Mouse (Mus musculus) adrenal gland, adult 8-10 months (tissue): ENCODE measurements around the gene Rcbtb2. TPM values are rescaled to one million over a fixed set of nuclear protein-coding genes. Genes with fewer than 3 reads are reported as not detected.

ENCODE experiments used
- DNase-seq: peaks from one replicate; pipeline ENCODE4 v3.0.0; 2022
- total RNA-seq, 4 experiments: library from RNA; stranded (reverse); gene quantifications; 2 replicates each; pipeline ENCODE4 v1.2.4; 2022

The Rcbtb2 gene
- total RNA-seq, 4 experiments from 2014 or later, result 30.0 to 45.1 (median 35.5) TPM

- no peak for DNase-seq
These were observed 38.5 kb downstream of the Rcbtb2 start for GRCm38 (mm10) chr14:73161303-73161702.

- no peak for DNase-seq
These were observed 39.5 kb downstream of the Rcbtb2 start for GRCm38 (mm10) chr14:73162192-73162800.

GRCm38 (mm10) chr14:73163363-73163998 lies 40.6 kb downstream of the Rcbtb2 start:
- no peak for DNase-seq

GRCm38 (mm10) chr14:73165136-73165535 lies 42.3 kb downstream of the Rcbtb2 start:
- no peak for DNase-seq

- no peak for DNase-seq
These were observed 45.8 kb downstream of the Rcbtb2 start for GRCm38 (mm10) chr14:73168605-73169004.

- DNase-seq, result no peak
These were observed 47.3 kb downstream of the Rcbtb2 start for GRCm38 (mm10) chr14:73169926-73170844.

- no peak for DNase-seq
These were observed 49.6 kb downstream of the Rcbtb2 start for GRCm38 (mm10) chr14:73172196-73173011.

- DNase-seq, result no peak
These were observed 50.8 kb downstream of the Rcbtb2 start for GRCm38 (mm10) chr14:73173662-73174061.

GRCm38 (mm10) chr14:73174091-73174995 lies 51.5 kb downstream of the Rcbtb2 start:
- DNase-seq, result no peak

- no peak for DNase-seq
These were observed 52.2 kb downstream of the Rcbtb2 start for GRCm38 (mm10) chr14:73175031-73175430.

GRCm38 (mm10) chr14:73175814-73176213 lies 53.0 kb downstream of the Rcbtb2 start:
- no peak for DNase-seq

- DNase-seq, result no peak
These were observed 53.4 kb downstream of the Rcbtb2 start for GRCm38 (mm10) chr14:73176266-73176665.

- DNase-seq, result no peak
These were observed 55.1 kb downstream of the Rcbtb2 start for GRCm38 (mm10) chr14:73177961-73178360.

GRCm38 (mm10) chr14:73179221-73179681 lies 56.4 kb downstream of the Rcbtb2 start:
- no peak for DNase-seq

- DNase-seq, result no peak
These were observed 57.8 kb downstream of the Rcbtb2 start for GRCm38 (mm10) chr14:73180671-73181070.

- no peak for DNase-seq
These were observed 58.3 kb downstream of the Rcbtb2 start for GRCm38 (mm10) chr14:73181144-73181543.

GRCm38 (mm10) chr14:73186875-73187274 lies 64.0 kb downstream of the Rcbtb2 start:
- no peak for DNase-seq

GRCm38 (mm10) chr14:73199058-73199457 lies 76.2 kb downstream of the Rcbtb2 start:
- no peak for DNase-seq

- no peak for DNase-seq
These were observed 78.6 kb downstream of the Rcbtb2 start for GRCm38 (mm10) chr14:73201447-73201846.

GRCm38 (mm10) chr14:73204016-73204415 lies 81.2 kb downstream of the Rcbtb2 start:
- DNase-seq, result no peak

- DNase-seq, result peak; percentile 24
These were observed 86.4 kb downstream of the Rcbtb2 start for GRCm38 (mm10) chr14:73209262-73209661.
